Mouse (Mus musculus) MEL (cell line): ENCODE measurements at regions not wholly inside any gene's neighbourhood (a gene's known extent, or its start where the extent isn't known, plus 50 kb on each side); places are given as distances from the start of the nearest gene placed in this dataset.

Experiments
- DNase-seq: peaks from one replicate; pipeline ENCODE4 v3.0.0; 2011; ENCODE audit warnings: low read depth, low spot score
- H3K27ac ChIP-seq: 2 replicates; pipeline ENCODE4 v1.5.1; 2012; ENCODE audit warnings: low read depth, mild to moderate bottlenecking, control low read depth, low read length, moderate library complexity; ENCODE audit not compliant: control insufficient read depth
- H3K27me3 ChIP-seq, 2 experiments: fragments of 150-350 bp in 1 of 2; sonication (generic) in 1 of 2; 2 replicates each; pipeline ENCODE4 v1.6.1; 2012; ENCODE audit warnings: low read length in 2 of 2, mild to moderate bottlenecking in 2 of 2, improper control_type of control experiment in 1 of 2, moderate library complexity in 1 of 2; ENCODE audit not compliant: insufficient read depth in 2 of 2, control insufficient read depth in 1 of 2
- H3K36me3 ChIP-seq, 2 experiments: 2 replicates each; pipeline ENCODE4 v1.6.1; 2012 to 2014; ENCODE audit warnings: low read length in 2 of 2, improper control_type of control experiment in 1 of 2, inconsistent platforms in 1 of 2, mild to moderate bottlenecking in 1 of 2; ENCODE audit not compliant: insufficient read depth in 2 of 2, control insufficient read depth in 1 of 2
- H3K4me1 ChIP-seq, 2 experiments: fragments of 150-350 bp in 1 of 2; sonication (generic) in 1 of 2; 2 replicates each; pipeline ENCODE4 v1.6.1; 2012; ENCODE audit warnings: low read length in 2 of 2, improper control_type of control experiment in 1 of 2, mild to moderate bottlenecking in 1 of 2; ENCODE audit not compliant: insufficient read depth in 2 of 2, control insufficient read depth in 1 of 2
- H3K4me3 ChIP-seq, 2 experiments: fragments of 150-350 bp in 1 of 2; sonication (generic) in 1 of 2; 2 replicates each; pipeline ENCODE4 v1.5.1; 2012; ENCODE audit warnings: low read depth in 2 of 2, low read length in 2 of 2, mild to moderate bottlenecking in 2 of 2, moderate library complexity in 2 of 2, control low read depth in 1 of 2, improper control_type of control experiment in 1 of 2; ENCODE audit not compliant: control insufficient read depth in 1 of 2, insufficient read depth in 1 of 2
- H3K79me2 ChIP-seq: 2 replicates; pipeline ENCODE4 v1.6.1; 2012; ENCODE audit warnings: mild to moderate bottlenecking, low read length, moderate library complexity; ENCODE audit not compliant: control insufficient read depth, poor library complexity, insufficient read depth
- H3K9ac ChIP-seq: 2 replicates; pipeline ENCODE4 v1.6.1; 2012; ENCODE audit warnings: low read depth, mild to moderate bottlenecking, control low read depth, low read length, moderate library complexity; ENCODE audit not compliant: control insufficient read depth, poor library complexity, severe bottlenecking
- H3K9me3 ChIP-seq: fragments of 150-350 bp; sonication (generic); replicated peaks from 2 replicates; pipeline ENCODE4 v1.6.1; 2012; ENCODE audit warnings: mild to moderate bottlenecking, low read length, improper control_type of control experiment, moderate library complexity; ENCODE audit not compliant: insufficient read depth
- BHLHE40 ChIP-seq: IDR thresholded peaks from 2 replicates; pipeline ENCODE4 v1.6.1; 2012; ENCODE audit warnings: low read depth, mild to moderate bottlenecking, inconsistent platforms, low read length, improper control_type of control experiment, borderline replicate concordance
- CTCF ChIP-seq, 3 experiments: IDR thresholded peaks in 2 of 3; conservative IDR thresholded peaks in 1 of 3; 2 replicates each; pipeline ENCODE4 v1.5.1; 2011 to 2012; ENCODE audit warnings: low read length in 3 of 3, low read depth in 2 of 3, mild to moderate bottlenecking in 2 of 3, improper control_type of control experiment in 1 of 3, inconsistent platforms in 1 of 3, mixed read lengths in 1 of 3, moderate library complexity in 1 of 3; ENCODE audit not compliant: control insufficient read depth in 1 of 3, insufficient read depth in 1 of 3, poor library complexity in 1 of 3, severe bottlenecking in 1 of 3
- ELF1 ChIP-seq: IDR thresholded peaks from 2 replicates; pipeline ENCODE4 v1.6.1; 2014; ENCODE audit warnings: low read depth, mild to moderate bottlenecking, inconsistent platforms, low read length, improper control_type of control experiment, moderate library complexity
- EP300 ChIP-seq, 2 experiments: IDR thresholded peaks; 2 replicates each; pipeline ENCODE4 v1.6.1; 2011; ENCODE audit warnings: improper control_type of control experiment in 2 of 2, low read length in 2 of 2, low read depth in 1 of 2, mild to moderate bottlenecking in 1 of 2
- GATA1 ChIP-seq: IDR thresholded peaks from 2 replicates; pipeline ENCODE4 v1.6.1; 2011; ENCODE audit warnings: low read depth, low read length, improper control_type of control experiment
- MAFK ChIP-seq: IDR thresholded peaks from 2 replicates; pipeline ENCODE4 v1.6.1; 2011; ENCODE audit warnings: low read depth, mild to moderate bottlenecking, low read length, improper control_type of control experiment, borderline replicate concordance
- MAX ChIP-seq: IDR thresholded peaks from 2 replicates; pipeline ENCODE4 v1.6.1; 2011; ENCODE audit warnings: low read length, improper control_type of control experiment
- MXI1 ChIP-seq: IDR thresholded peaks from 2 replicates; pipeline ENCODE4 v1.6.1; 2011; ENCODE audit warnings: mild to moderate bottlenecking, low read depth, low read length, improper control_type of control experiment
- MYB ChIP-seq: IDR thresholded peaks from 2 replicates; pipeline ENCODE4 v1.6.1; 2011; ENCODE audit warnings: mild to moderate bottlenecking, low read depth, low read length, improper control_type of control experiment
- POLR2A ChIP-seq, 2 experiments: IDR thresholded peaks; 2 replicates each; pipeline ENCODE4 v1.6.1; 2011 to 2012; ENCODE audit warnings: low read length in 2 of 2, mild to moderate bottlenecking in 2 of 2, control low read depth in 1 of 2, improper control_type of control experiment in 1 of 2, low read depth in 1 of 2, moderate library complexity in 1 of 2; ENCODE audit not compliant: control insufficient read depth in 1 of 2, insufficient read depth in 1 of 2, poor library complexity in 1 of 2
- POLR2AphosphoS5 ChIP-seq: IDR thresholded peaks from 2 replicates; pipeline ENCODE4 v1.6.1; 2012; ENCODE audit warnings: low read depth, borderline replicate concordance, mild to moderate bottlenecking, inconsistent platforms, low read length, moderate library complexity, mixed read lengths
- RAD21 ChIP-seq: IDR thresholded peaks from 2 replicates; pipeline ENCODE4 v1.6.1; 2011; ENCODE audit warnings: mild to moderate bottlenecking, low read depth, low read length, improper control_type of control experiment
- SMC3 ChIP-seq: IDR thresholded peaks from 2 replicates; pipeline ENCODE4 v1.6.1; 2011; ENCODE audit warnings: low read depth, low read length, improper control_type of control experiment
- USF2 ChIP-seq, 2 experiments: IDR thresholded peaks; 2 replicates each; pipeline ENCODE4 v1.6.1; 2011 to 2012; ENCODE audit warnings: improper control_type of control experiment in 2 of 2, low read length in 2 of 2, borderline replicate concordance in 1 of 2, inconsistent platforms in 1 of 2, low read depth in 1 of 2, mild to moderate bottlenecking in 1 of 2; ENCODE audit not compliant: insufficient read depth in 1 of 2
- ZNF384 ChIP-seq: IDR thresholded peaks from 2 replicates; pipeline ENCODE4 v1.6.1; 2012; ENCODE audit warnings: low read depth, mild to moderate bottlenecking, inconsistent platforms, low read length, improper control_type of control experiment

DNA sequence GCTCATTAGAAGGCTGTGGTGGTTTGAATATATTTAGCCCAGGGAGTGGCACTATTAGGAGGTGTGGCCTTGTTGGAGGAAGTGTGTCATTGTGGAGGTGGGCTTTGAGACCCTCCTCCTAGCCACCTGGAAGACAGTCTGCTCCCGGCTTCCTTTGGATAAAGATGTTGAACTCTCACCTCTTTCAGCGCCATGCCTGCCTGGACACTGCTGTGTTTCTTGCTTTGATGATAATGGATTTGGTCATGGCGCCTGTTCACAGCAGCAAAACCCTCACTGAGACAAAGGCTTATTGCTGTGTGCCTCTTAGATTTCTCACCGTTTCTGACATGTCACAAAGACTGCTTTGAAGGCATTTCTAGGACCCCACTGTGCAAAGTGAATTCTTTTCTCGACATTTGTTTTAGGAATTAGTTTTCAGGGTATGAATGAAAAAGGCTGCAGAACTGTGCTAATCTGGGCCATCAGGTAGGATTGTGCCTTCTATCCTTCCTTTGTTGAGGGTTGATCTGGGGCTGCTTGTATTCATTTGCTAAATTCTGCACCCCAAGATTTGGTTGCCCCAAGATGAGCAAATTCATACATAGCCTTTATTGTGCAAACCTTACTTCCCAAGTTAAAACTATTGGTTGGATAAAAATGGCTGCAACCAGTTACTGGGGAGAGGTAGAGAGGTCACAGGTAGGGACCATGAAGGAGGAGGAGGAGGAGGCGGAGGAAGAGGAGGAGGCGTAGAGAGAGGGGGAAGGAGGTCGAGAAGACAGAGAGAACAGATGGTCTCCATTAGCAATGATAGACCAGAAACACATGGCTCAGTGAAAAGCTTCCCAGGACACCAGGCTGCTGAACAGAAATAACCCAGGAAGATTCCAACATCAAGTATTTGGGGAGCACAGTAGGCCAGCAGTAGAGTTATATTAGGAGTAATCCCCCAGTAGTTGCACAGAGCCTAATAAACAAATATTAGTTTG lies 93.2 kb downstream of the Slc4a3 start:
- no peaks in the 10 kb centered on the region for H3K4me1 ChIP-seq
- H3K27me3 ChIP-seq, result no peaks in the 10 kb centered on the region
- no peaks in the 10 kb centered on the region for H3K79me2 ChIP-seq
- TF ChIP-seq MAX, result no peak
- TF ChIP-seq USF2 (IDR thresholded peaks at IDR 0.05; ENCODE audit: borderline replicate concordance in 1 of 2, insufficient read depth in 1 of 2, low read depth in 1 of 2, low read length in 2 of 2), result no peak
- no peak overlapping the region for H3K27ac ChIP-seq
- H3K9ac ChIP-seq, result no peak overlapping the region
- DNase-seq, result no peak
- H3K36me3 ChIP-seq, result no peaks in the 10 kb centered on the region
- H3K4me3 ChIP-seq, result no peak overlapping the region
- no peaks in the 10 kb centered on the region for H3K9me3 ChIP-seq

- Histone ChIP-seq H3K4me3 (no peak overlapping the region), H3K4me1 (no peaks in the 10 kb centered on the region), H3K9ac (no peak overlapping the region), H3K9me3 (no peaks in the 10 kb centered on the region)
- DNase-seq, result no peak
- no peak for TF ChIP-seq ZNF384
- TF ChIP-seq POLR2AphosphoS5, result no peak
- TF ChIP-seq MAX, result no peak
- no peak for TF ChIP-seq GATA1
- no peak for TF ChIP-seq BHLHE40
- TF ChIP-seq MXI1, result no peak
- TF ChIP-seq POLR2A (IDR thresholded peaks at IDR 0.05; ENCODE audit: control insufficient read depth in 1 of 2, insufficient read depth in 1 of 2, low read depth in 1 of 2, low read length in 2 of 2, poor library complexity in 1 of 2), result no peak
- TF ChIP-seq ELF1, result no peak
- no peak for TF ChIP-seq MYB
- TF ChIP-seq, all 39 proteins: peak for 0
- no peaks in the 10 kb centered on the region for H3K79me2 ChIP-seq
- no peak overlapping the region for H3K27ac ChIP-seq
- H3K27me3 ChIP-seq, result no peaks in the 10 kb centered on the region
- no peaks in the 10 kb centered on the region for H3K36me3 ChIP-seq
These were observed 96.4 kb downstream of the Slc4a3 start for GRCm38 (mm10) chr1:75642496-75642895.

DNA sequence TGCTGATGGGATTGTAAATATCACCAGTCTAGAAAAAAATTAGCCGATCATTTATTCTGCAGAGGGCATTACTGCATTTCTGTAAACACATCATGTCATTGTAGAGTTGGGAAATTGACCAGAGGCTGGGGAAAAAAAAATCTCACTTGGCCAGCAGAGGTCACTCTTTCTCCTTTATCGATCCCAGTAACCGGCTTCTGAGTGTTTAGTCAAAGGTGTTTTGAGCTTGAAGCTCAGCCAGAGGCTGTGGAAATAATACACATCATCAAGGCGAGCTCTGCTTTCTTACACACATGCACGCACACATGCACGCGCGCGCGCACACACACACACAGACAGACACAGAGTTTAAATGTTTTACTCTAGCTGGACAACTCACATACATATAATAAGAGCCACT lies 106.5 kb downstream of the Slc4a3 start:
- DNase-seq, result peak; percentile 27
- H3K9me3 ChIP-seq, result no peaks in the 10 kb centered on the region
- no peak for TF ChIP-seq EP300 (IDR thresholded peaks at IDR 0.05; ENCODE audit: low read depth in 1 of 2, low read length in 2 of 2)
- TF ChIP-seq BHLHE40, result no peak
- TF ChIP-seq MAFK, result no peak
- peak; percentile 55 for TF ChIP-seq RAD21
- peak; percentile 39 for TF ChIP-seq SMC3
- peak; percentile 7 to 42 (median 35); a peak in 3 of 6 replicates for TF ChIP-seq CTCF (IDR thresholded peaks at IDR 0.05 in 2 of 3, conservative IDR thresholded peaks at IDR 0.05 in 1 of 3; ENCODE audit: control insufficient read depth in 1 of 3, insufficient read depth in 1 of 3, low read depth in 2 of 3, low read length in 3 of 3, poor library complexity in 1 of 3, severe bottlenecking in 1 of 3)

More for the DNA sequence above, 106.5 kb downstream of the Slc4a3 start:
- no peak overlapping the region for H3K4me3 ChIP-seq
- no peaks in the 10 kb centered on the region for H3K4me1 ChIP-seq
- H3K79me2 ChIP-seq, result no peaks in the 10 kb centered on the region
- H3K36me3 ChIP-seq, result no peaks in the 10 kb centered on the region
- no peak overlapping the region for H3K27ac ChIP-seq
- H3K27me3 ChIP-seq, result no peaks in the 10 kb centered on the region
- H3K9ac ChIP-seq, result no peak overlapping the region
